Mouse (Mus musculus) heart, adult 2 months (tissue): Measurements from ENCODE around the gene Akr1d1. TPM values are rescaled to one million over a fixed set of nuclear protein-coding genes. Genes with fewer than 3 reads are reported as not detected.
A peak's percentile ranks its signal among the peaks of the same experiment; 100 is the strongest.

Source experiments
- DNase-seq, 2 experiments: peaks; one replicate each; pipeline ENCODE4 v3.0.0; 2021
- H3K27ac ChIP-seq: fragments of 200-600 bp; 2 replicates; pipeline ENCODE4 v1.8.1; 2022
- H3K27me3 ChIP-seq: fragments of 200-500 bp; 2 replicates; pipeline ENCODE4 v1.6.1; 2012; ENCODE audit warnings: mild to moderate bottlenecking, low read length, inconsistent platforms, mixed read lengths; ENCODE audit not compliant: control insufficient read depth, insufficient read depth
- H3K36me3 ChIP-seq: fragments of 200-500 bp; 2 replicates; pipeline ENCODE4 v1.6.1; 2012; ENCODE audit warnings: low read length, inconsistent platforms; ENCODE audit not compliant: control insufficient read depth, insufficient read depth
- H3K4me1 ChIP-seq: fragments of 200-500 bp; 2 replicates; pipeline ENCODE4 v1.6.1; 2011; ENCODE audit warnings: low read length; ENCODE audit not compliant: control insufficient read depth, insufficient read depth
- H3K4me3 ChIP-seq: fragments of 200-600 bp; 2 replicates; pipeline ENCODE4 v1.8.1; 2022
- H3K79me2 ChIP-seq: fragments of 200-500 bp; replicated peaks from 2 replicates; pipeline ENCODE4 v1.6.1; 2012; ENCODE audit warnings: mild to moderate bottlenecking, inconsistent platforms, low read length, moderate library complexity, mixed read lengths; ENCODE audit not compliant: control insufficient read depth, insufficient read depth
- H3K9ac ChIP-seq: fragments of 200-500 bp; 2 replicates; pipeline ENCODE4 v1.6.1; 2012; ENCODE audit warnings: low read depth, mild to moderate bottlenecking, control low read depth, inconsistent platforms, low read length, mixed read lengths
- CTCF ChIP-seq: fragments of 200-600 bp; IDR thresholded peaks from 2 replicates; pipeline ENCODE4 v1.8.1; 2022; ENCODE audit warnings: antibody characterized with exemption, mild to moderate bottlenecking, moderate library complexity
- EP300 ChIP-seq: fragments of 200-500 bp; IDR thresholded peaks from 2 replicates; pipeline ENCODE4 v1.6.1; 2011; ENCODE audit warnings: low read depth, low read length, control low read depth; ENCODE audit not compliant: insufficient read depth
- POLR2A ChIP-seq: fragments of 200-500 bp; IDR thresholded peaks from 2 replicates; pipeline ENCODE4 v1.6.1; 2011; ENCODE audit warnings: mild to moderate bottlenecking, low read depth, low read length, control low read depth; ENCODE audit not compliant: insufficient read depth
- WGBS: fragments of 180-500 bp; shearing (Covaris S2); methylation state at CpG from one replicate; pipeline ENCODE4 v1.1.7; 2018; 5-methylcytosine and 5-hydroxymethylcytosine counted together
- intact Hi-C: fragments of 180-260 bp; cut with DNase I; formaldehyde crosslinking; loops from one replicate; pipeline ENCODE4 v1.15.1; 2025
- polyA plus RNA-seq: library from polyadenylated mRNA; depleted of rRNA; stranded (reverse); fragments of >200 nt; gene quantifications from 2 replicates; pipeline ENCODE4 v1.2.3, GENCODE M21; 2012
- total RNA-seq, 2 experiments: library from RNA; stranded (reverse); gene quantifications; 2 replicates each; pipeline ENCODE4 v1.2.3; 2021

Akr1d1 gene
- total and polyA plus RNA-seq, 3 experiments: not detected

GRCm38 (mm10) chr6:37552760-37553159 is 22.8 kb downstream of the Akr1d1 start:
- H3K4me3 ChIP-seq: no peak overlapping the region
- H3K9ac ChIP-seq: no peak overlapping the region
- intact Hi-C loops: no loop called here
- H3K27me3 ChIP-seq: no peaks in the 10 kb centered on the region
- no peaks in the 10 kb centered on the region for H3K4me1 ChIP-seq
- 88% methylated on average over 2 of the region's 2 CpGs for WGBS
- TF ChIP-seq CTCF (peak; percentile 48), POLR2A (no peak), EP300 (no peak)
- no peaks in the 10 kb centered on the region for H3K79me2 ChIP-seq
- H3K36me3 ChIP-seq: no peaks in the 10 kb centered on the region
- no peak overlapping the region for H3K27ac ChIP-seq
- DNase-seq: no peak

GRCm38 (mm10) chr6:37553926-37554325 is 24.0 kb downstream of the Akr1d1 start:
- no peak for DNase-seq
- no peak overlapping the region for H3K27ac ChIP-seq

GRCm38 (mm10) chr6:37554327-37554726 is 24.4 kb downstream of the Akr1d1 start:
- no peak for DNase-seq
- TF ChIP-seq POLR2A (no peak), EP300 (no peak), CTCF (no peak)
- H3K27me3 ChIP-seq: no peaks in the 10 kb centered on the region
- no peak overlapping the region for H3K9ac ChIP-seq
- no peaks in the 10 kb centered on the region for H3K79me2 ChIP-seq
- 54% methylated on average over 1 of the region's 1 CpGs for WGBS
- no peak overlapping the region for H3K4me3 ChIP-seq
- intact Hi-C loops: no loop called here
- H3K4me1 ChIP-seq: no peaks in the 10 kb centered on the region
- H3K27ac ChIP-seq: no peak overlapping the region
- H3K36me3 ChIP-seq: no peaks in the 10 kb centered on the region

More at GRCm38 (mm10) chr6:37553926-37554325, 24.0 kb downstream of the Akr1d1 start:
- Histone ChIP-seq H3K79me2 (no peaks in the 10 kb centered on the region), H3K4me3 (no peak overlapping the region), H3K36me3 (no peaks in the 10 kb centered on the region), H3K27me3 (no peaks in the 10 kb centered on the region), H3K4me1 (no peaks in the 10 kb centered on the region), H3K9ac (no peak overlapping the region)
- WGBS: 57% methylated on average over 3 of the region's 3 CpGs
- TF ChIP-seq POLR2A (no peak), CTCF (no peak), EP300 (no peak)
- intact Hi-C loops: no loop called here

GRCm38 (mm10) chr6:37563861-37564260 is 33.9 kb downstream of the Akr1d1 start:
- intact Hi-C loops: no loop called here
- no peak overlapping the region for H3K4me3 ChIP-seq
- H3K36me3 ChIP-seq: no peaks in the 10 kb centered on the region
- no peak overlapping the region for H3K9ac ChIP-seq
- H3K27ac ChIP-seq: no peak overlapping the region
- TF ChIP-seq POLR2A (no peak), EP300 (no peak), CTCF (no peak)
- H3K4me1 ChIP-seq: no peaks in the 10 kb centered on the region
- 81% methylated on average over 3 of the region's 3 CpGs for WGBS
- H3K27me3 ChIP-seq: no peaks in the 10 kb centered on the region
- no peaks in the 10 kb centered on the region for H3K79me2 ChIP-seq
- no peak for DNase-seq

GRCm38 (mm10) chr6:37567363-37567762 is 37.4 kb downstream of the Akr1d1 start:
- intact Hi-C loops: no loop called here
- no peaks in the 10 kb centered on the region for H3K79me2 ChIP-seq

GRCm38 (mm10) chr6:37571939-37572338 is 42.0 kb downstream of the Akr1d1 start:
- H3K79me2 ChIP-seq: no peaks in the 10 kb centered on the region
- DNase-seq: no peak
- H3K27me3 ChIP-seq: no peaks in the 10 kb centered on the region

More at GRCm38 (mm10) chr6:37567363-37567762, 37.4 kb downstream of the Akr1d1 start:
- Histone ChIP-seq H3K9ac (no peak overlapping the region), H3K36me3 (no peaks in the 10 kb centered on the region), H3K4me3 (no peak overlapping the region), H3K27ac (no peak overlapping the region), H3K27me3 (no peaks in the 10 kb centered on the region), H3K4me1 (no peaks in the 10 kb centered on the region)
- TF ChIP-seq EP300: no peak
- TF ChIP-seq POLR2A: no peak
- no peak for TF ChIP-seq CTCF
- 93% methylated on average over 1 of the region's 1 CpGs for WGBS
- DNase-seq: no peak

More at GRCm38 (mm10) chr6:37571939-37572338, 42.0 kb downstream of the Akr1d1 start:
- WGBS: 68% methylated on average over 1 of the region's 1 CpGs
- Histone ChIP-seq H3K27ac (no peak overlapping the region), H3K4me3 (no peak overlapping the region), H3K36me3 (no peaks in the 10 kb centered on the region), H3K4me1 (no peaks in the 10 kb centered on the region), H3K9ac (no peak overlapping the region)
- TF ChIP-seq POLR2A (no peak), CTCF (no peak), EP300 (no peak)
- intact Hi-C loops: no loop called here
